Mouse (Mus musculus): ENCODE measurements at regions not wholly inside any gene's neighbourhood (a gene's known extent, or its start where the extent isn't known, plus 50 kb on each side); places are given as distances from the start of the nearest gene placed in this dataset.

DNA sequence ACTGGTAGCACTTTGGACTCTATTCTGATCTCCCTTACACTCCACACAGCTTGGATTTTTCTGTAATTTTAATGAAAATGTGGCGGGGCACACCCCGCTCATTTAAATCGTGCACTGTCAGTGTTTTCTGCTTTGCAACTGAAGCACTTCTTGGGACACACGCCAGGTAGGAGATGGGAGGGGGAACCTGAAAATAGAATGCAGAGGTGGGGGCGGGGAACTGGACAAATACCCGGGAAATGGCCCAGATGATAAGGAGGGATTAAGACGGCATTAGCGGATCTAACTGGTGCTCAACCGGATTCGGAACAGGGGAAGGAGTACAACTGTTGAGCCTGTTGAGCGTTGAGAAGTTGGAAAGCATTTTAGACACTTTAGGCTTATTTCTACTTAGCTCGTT lies 125.5 kb upstream of the Adgrl2 start:
- TF ChIP-seq POLR2A (IDR thresholded peaks at IDR 0.05; ENCODE audit: insufficient read depth, low read length) (no peak), CTCF (IDR thresholded peaks at IDR 0.05; ENCODE audit: low read depth, low read length) (no peak)
